Mouse (Mus musculus): ENCODE measurements around the gene Lpcat2b. TPM values are rescaled to one million over a fixed set of nuclear protein-coding genes. Genes with fewer than 3 reads are reported as not detected.

Gene Lpcat2b
- polyA plus RNA-seq, 1 experiment from 2014 or later, result 0.07 TPM

DNA sequence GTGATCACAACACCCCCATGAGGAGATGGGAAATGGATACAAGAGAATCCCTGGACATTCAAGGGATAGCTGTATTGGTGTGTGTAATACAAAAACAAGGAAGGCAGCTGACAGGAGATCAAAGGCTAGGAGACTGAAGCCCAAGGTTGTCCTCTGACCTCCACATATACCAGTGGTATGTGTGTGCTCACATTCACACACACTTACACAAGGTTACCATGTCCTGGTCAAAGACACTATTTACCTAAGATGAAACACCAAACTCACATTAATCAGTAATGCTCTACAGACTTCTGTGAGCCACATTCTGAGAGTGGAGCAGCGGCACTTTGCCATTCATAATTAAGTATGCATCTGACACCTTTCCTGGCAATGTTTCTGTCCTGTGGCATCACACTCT lies 21.0 kb upstream of the Lpcat2b start:
- no peak overlapping the region for H3K27ac ChIP-seq (ENCODE audit: low read depth, low read length)
- WGBS, result 93% methylated on average over 1 of the region's 1 CpGs
- peaks cover under 1% of the 10 kb centered on the region; the same call in 1 of the 2 replicates for H3K27me3 ChIP-seq (ENCODE audit: control insufficient read depth, insufficient read depth, low read length)
- H3K4me1 ChIP-seq (ENCODE audit: control insufficient read depth, insufficient read depth, low read length), result no peaks in the 10 kb centered on the region
- H3K4me2 ChIP-seq (ENCODE audit: low read depth, low read length), result no peak overlapping the region
- ATAC-seq (ENCODE audit: low read depth), result no peak
- no peaks in the 10 kb centered on the region for H3K36me3 ChIP-seq (ENCODE audit: control insufficient read depth, insufficient read depth, low read length)
- no peak overlapping the region for H3K9ac ChIP-seq (replicated peaks; ENCODE audit: low read depth, low read length)
- H3K4me3 ChIP-seq (ENCODE audit: low read depth, low read length), result no peak overlapping the region
- H3K9me3 ChIP-seq (ENCODE audit: control insufficient read depth, low read length), result no peaks in the 10 kb centered on the region

DNA sequence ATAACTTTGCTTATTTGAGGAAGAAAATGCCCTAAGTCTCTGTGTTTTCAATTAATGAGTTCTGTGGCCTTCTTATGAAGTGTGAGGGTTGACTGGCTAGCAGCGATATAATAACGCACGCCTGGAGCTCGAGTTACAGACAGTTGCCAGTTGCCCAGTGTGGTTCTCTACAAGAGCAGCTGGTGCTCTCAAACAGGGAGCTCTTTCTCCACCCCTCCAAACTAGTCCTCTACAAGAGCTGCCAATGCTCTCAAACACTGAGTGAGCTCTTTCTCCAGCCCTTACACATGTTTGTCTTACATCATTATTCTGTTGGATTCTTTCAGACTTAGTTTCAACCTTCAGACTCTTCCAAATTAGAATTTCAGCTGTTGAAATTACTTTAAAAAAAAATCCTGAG lies 20.0 kb upstream of the Lpcat2b start:
- no peaks in the 10 kb centered on the region for H3K4me1 ChIP-seq (ENCODE audit: control insufficient read depth, insufficient read depth, low read length)
- no peak overlapping the region for H3K4me3 ChIP-seq (ENCODE audit: low read depth, low read length)
- no peak overlapping the region for H3K9ac ChIP-seq (replicated peaks; ENCODE audit: low read depth, low read length)
- no peaks in the 10 kb centered on the region for H3K9me3 ChIP-seq (ENCODE audit: control insufficient read depth, low read length)
- H3K36me3 ChIP-seq (ENCODE audit: control insufficient read depth, insufficient read depth, low read length), result no peaks in the 10 kb centered on the region
- no peak overlapping the region for H3K4me2 ChIP-seq (ENCODE audit: low read depth, low read length)
- ATAC-seq (ENCODE audit: low read depth), result no peak
- WGBS, result 78% methylated on average over 4 of the region's 4 CpGs
- H3K27me3 ChIP-seq (ENCODE audit: control insufficient read depth, insufficient read depth, low read length), result no peaks in the 10 kb centered on the region
- no peak overlapping the region for H3K27ac ChIP-seq (ENCODE audit: low read depth, low read length)

DNA sequence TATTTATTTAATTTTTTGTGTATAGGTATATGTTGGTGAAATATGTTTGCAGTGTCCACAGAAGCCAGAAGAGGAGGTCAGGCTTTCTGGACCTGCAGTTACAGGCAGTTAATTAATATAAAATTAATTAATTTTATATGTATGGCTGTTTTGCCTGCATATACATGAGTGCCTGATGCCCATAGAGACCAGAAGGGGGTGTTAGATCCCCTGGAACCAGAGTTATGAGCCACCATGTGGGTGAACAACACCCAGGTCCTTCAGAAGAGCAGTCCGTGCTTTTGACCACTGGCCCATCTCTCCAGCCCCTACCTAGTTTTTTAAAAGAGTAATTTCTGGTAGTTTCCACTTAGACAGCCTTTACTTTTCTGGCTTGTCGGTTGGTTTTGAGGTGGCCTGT lies 19.1 kb upstream of the Lpcat2b start:
- ATAC-seq (ENCODE audit: low read depth), result no peak
- H3K9ac ChIP-seq (replicated peaks; ENCODE audit: low read depth, low read length), result no peak overlapping the region
- WGBS, result 86% methylated on average over 2 of the region's 2 CpGs
- H3K4me2 ChIP-seq (ENCODE audit: low read depth, low read length), result no peak overlapping the region
- H3K36me3 ChIP-seq (ENCODE audit: control insufficient read depth, insufficient read depth, low read length), result no peaks in the 10 kb centered on the region
- no peaks in the 10 kb centered on the region for H3K27me3 ChIP-seq (ENCODE audit: control insufficient read depth, insufficient read depth, low read length)
- no peak overlapping the region for H3K4me3 ChIP-seq (ENCODE audit: low read depth, low read length)
- H3K4me1 ChIP-seq (ENCODE audit: control insufficient read depth, insufficient read depth, low read length), result no peaks in the 10 kb centered on the region
- no peaks in the 10 kb centered on the region for H3K9me3 ChIP-seq (ENCODE audit: control insufficient read depth, low read length)
- H3K27ac ChIP-seq (ENCODE audit: low read depth, low read length), result no peak overlapping the region

DNA sequence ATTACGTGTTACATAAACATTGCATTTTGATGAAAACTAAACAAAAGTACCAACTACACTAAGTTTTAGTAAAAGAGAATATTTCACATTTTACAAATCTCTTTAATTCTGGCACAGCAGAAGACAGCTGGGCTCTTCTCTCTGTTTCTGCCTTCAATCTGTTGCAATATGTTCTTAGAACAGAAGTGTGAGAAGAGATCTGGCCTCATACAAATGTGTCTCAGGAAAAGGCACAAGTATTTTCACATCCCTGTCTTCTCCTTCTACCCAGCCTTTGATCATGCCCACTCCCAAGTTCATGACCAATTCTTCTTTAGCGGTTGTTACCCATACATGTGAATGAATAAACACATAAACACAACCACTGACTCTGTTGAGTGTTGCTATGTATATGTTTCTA lies 16.3 kb upstream of the Lpcat2b start:
- H3K27me3 ChIP-seq (ENCODE audit: control insufficient read depth, insufficient read depth, low read length), result no peaks in the 10 kb centered on the region
- 90% methylated on average over 2 of the region's 2 CpGs for WGBS
- H3K9ac ChIP-seq (replicated peaks; ENCODE audit: low read depth, low read length), result no peak overlapping the region

DNA sequence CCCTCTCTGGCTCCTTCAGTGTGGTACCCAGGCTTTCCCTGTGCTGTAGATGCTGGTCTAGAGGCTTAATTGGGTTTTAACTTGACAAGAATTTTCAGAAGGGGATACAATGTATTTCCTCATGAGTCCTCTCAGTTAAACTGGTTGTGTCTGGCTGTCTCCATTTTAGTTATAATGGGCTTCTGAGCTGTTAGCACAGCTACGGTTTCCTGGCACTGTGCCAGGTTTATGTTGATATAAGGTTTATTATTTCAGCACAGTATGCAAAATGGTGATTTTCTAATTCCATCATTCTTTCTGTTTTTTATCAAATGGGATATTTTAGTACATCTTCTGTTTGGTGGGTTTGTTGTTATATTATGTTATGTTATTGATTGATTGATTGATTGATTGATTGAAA lies 9.7 kb upstream of the Lpcat2b start:
- H3K27me3 ChIP-seq (ENCODE audit: control insufficient read depth, insufficient read depth, low read length), result no peaks in the 10 kb centered on the region
- no peak for ATAC-seq (ENCODE audit: low read depth)
- no peaks in the 10 kb centered on the region for H3K4me1 ChIP-seq (ENCODE audit: control insufficient read depth, insufficient read depth, low read length)
- H3K4me3 ChIP-seq (ENCODE audit: low read depth, low read length), result no peak overlapping the region
- 51% methylated on average over 1 of the region's 1 CpGs for WGBS
- H3K9ac ChIP-seq (replicated peaks; ENCODE audit: low read depth, low read length), result no peak overlapping the region
- H3K4me2 ChIP-seq (ENCODE audit: low read depth, low read length), result no peak overlapping the region
- H3K36me3 ChIP-seq (ENCODE audit: control insufficient read depth, insufficient read depth, low read length), result no peaks in the 10 kb centered on the region
- H3K27ac ChIP-seq (ENCODE audit: low read depth, low read length), result no peak overlapping the region
- H3K9me3 ChIP-seq (ENCODE audit: control insufficient read depth, low read length), result no peaks in the 10 kb centered on the region

More for the DNA sequence above, 16.3 kb upstream of the Lpcat2b start:
- Histone ChIP-seq H3K4me1 (ENCODE audit: control insufficient read depth, insufficient read depth, low read length) (no peaks in the 10 kb centered on the region), H3K36me3 (ENCODE audit: control insufficient read depth, insufficient read depth, low read length) (no peaks in the 10 kb centered on the region), H3K4me2 (ENCODE audit: low read depth, low read length) (no peak overlapping the region), H3K4me3 (ENCODE audit: low read depth, low read length) (no peak overlapping the region), H3K9me3 (ENCODE audit: control insufficient read depth, low read length) (no peaks in the 10 kb centered on the region), H3K27ac (ENCODE audit: low read depth, low read length) (no peak overlapping the region)
- no peak for ATAC-seq (ENCODE audit: low read depth)

DNA sequence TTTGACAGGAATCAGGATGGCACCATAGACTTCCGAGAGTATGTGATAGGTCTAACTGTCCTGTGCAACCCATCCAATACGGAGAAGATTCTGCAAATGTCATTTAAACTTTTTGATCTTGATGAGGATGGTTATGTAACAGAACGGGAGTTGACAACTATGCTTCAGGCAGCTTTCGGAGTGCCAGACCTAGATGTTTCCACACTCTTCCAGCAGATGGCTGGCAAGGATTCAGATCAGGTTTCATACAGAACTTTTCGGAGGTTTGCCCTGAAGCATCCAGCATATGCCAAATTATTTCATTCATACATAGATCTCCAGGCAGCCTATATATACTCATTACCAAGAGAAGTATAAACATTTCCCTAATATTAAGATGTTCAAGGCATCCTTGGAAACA lies 2.7 kb downstream of the Lpcat2b start:
- peaks cover 4% of the 10 kb centered on the region; the same call in 1 of the 2 replicates for H3K4me1 ChIP-seq (ENCODE audit: control insufficient read depth, insufficient read depth, low read length)
- H3K9ac ChIP-seq (replicated peaks; ENCODE audit: low read depth, low read length), result no peak overlapping the region
- H3K27me3 ChIP-seq (ENCODE audit: control insufficient read depth, insufficient read depth, low read length), result no peaks in the 10 kb centered on the region
- H3K36me3 ChIP-seq (ENCODE audit: control insufficient read depth, insufficient read depth, low read length), result no peaks in the 10 kb centered on the region
- no peak overlapping the region for H3K4me2 ChIP-seq (ENCODE audit: low read depth, low read length)
- H3K9me3 ChIP-seq (ENCODE audit: control insufficient read depth, low read length), result no peaks in the 10 kb centered on the region
- no peak overlapping the region for H3K4me3 ChIP-seq (ENCODE audit: low read depth, low read length)
- H3K27ac ChIP-seq (ENCODE audit: low read depth, low read length), result no peak overlapping the region
- no peak for ATAC-seq (ENCODE audit: low read depth)
- 86% methylated on average over 5 of the region's 5 CpGs for WGBS

DNA sequence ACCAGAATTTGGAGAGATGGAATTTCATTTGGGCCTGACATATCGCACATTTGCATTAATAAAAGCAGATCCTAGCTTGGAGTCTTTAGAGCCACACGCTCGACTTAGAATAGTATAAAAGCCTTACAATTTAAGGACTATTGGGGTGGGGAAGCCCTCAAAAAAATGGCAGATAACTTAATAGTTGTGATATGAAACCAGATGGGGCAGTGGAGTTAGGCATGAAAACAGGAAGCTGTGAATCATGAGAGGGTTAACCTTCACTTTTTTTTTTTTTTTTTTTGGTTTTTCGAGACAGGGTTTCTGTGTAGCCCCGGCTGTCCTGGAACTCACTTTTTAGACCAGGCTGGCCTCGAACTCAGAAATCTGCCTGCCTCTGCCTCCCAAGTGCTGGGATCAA lies 4.8 kb downstream of the Lpcat2b start:
- WGBS, result 90% methylated on average over 6 of the region's 6 CpGs
- Histone ChIP-seq H3K4me2 (ENCODE audit: low read depth, low read length) (no peak overlapping the region), H3K27me3 (ENCODE audit: control insufficient read depth, insufficient read depth, low read length) (no peaks in the 10 kb centered on the region), H3K4me1 (ENCODE audit: control insufficient read depth, insufficient read depth, low read length) (peaks cover 4% of the 10 kb centered on the region; the same call in 1 of the 2 replicates), H3K36me3 (ENCODE audit: control insufficient read depth, insufficient read depth, low read length) (no peaks in the 10 kb centered on the region), H3K9ac (replicated peaks; ENCODE audit: low read depth, low read length) (no peak overlapping the region), H3K4me3 (ENCODE audit: low read depth, low read length) (no peak overlapping the region), H3K9me3 (ENCODE audit: control insufficient read depth, low read length) (no peaks in the 10 kb centered on the region), H3K27ac (ENCODE audit: low read depth, low read length) (no peak overlapping the region)
- ATAC-seq (ENCODE audit: low read depth), result no peak

DNA sequence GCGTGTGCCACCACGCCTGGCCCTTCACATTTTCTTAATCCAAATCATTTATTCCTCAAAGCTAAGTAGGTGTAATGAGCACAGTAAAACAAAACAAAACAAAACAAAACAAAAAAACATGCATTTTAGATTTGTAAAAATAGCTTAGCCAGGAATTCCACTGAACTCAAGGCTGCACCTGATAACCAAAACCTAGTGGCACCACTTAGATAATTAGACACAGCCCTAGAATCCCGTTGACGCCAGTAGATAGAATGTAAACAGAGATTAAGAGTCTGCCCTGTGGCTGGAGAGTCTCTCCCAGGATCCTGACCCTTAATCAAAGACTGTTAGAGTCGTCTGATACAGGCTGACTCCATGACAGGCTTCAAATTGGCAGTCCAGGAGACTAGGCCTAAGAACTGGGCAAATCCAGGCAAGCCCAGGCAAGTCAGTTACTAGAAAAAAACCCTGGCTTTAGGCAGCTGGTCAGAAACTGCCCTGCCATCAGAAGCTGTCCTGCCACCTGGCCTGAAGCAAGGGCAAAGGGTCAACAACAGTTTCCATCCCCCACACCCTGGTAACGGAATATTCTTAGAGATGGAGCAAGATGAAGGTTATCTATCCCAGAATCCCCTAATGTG lies 5.3 kb downstream of the Lpcat2b start:
- WGBS, result 87% methylated on average over 6 of the region's 6 CpGs
- no peaks in the 10 kb centered on the region for H3K36me3 ChIP-seq (ENCODE audit: control insufficient read depth, insufficient read depth, low read length)
- no peak overlapping the region for H3K9ac ChIP-seq (replicated peaks; ENCODE audit: low read depth, low read length)
- ATAC-seq (ENCODE audit: low read depth), result no peak
- peaks cover 4% of the 10 kb centered on the region; the same call in 1 of the 2 replicates for H3K4me1 ChIP-seq (ENCODE audit: control insufficient read depth, insufficient read depth, low read length)
- H3K27ac ChIP-seq (ENCODE audit: low read depth, low read length), result no peak overlapping the region
- no peaks in the 10 kb centered on the region for H3K9me3 ChIP-seq (ENCODE audit: control insufficient read depth, low read length)
- H3K4me2 ChIP-seq (ENCODE audit: low read depth, low read length), result no peak overlapping the region
- H3K27me3 ChIP-seq (ENCODE audit: control insufficient read depth, insufficient read depth, low read length), result no peaks in the 10 kb centered on the region
- H3K4me3 ChIP-seq (ENCODE audit: low read depth, low read length), result no peak overlapping the region

DNA sequence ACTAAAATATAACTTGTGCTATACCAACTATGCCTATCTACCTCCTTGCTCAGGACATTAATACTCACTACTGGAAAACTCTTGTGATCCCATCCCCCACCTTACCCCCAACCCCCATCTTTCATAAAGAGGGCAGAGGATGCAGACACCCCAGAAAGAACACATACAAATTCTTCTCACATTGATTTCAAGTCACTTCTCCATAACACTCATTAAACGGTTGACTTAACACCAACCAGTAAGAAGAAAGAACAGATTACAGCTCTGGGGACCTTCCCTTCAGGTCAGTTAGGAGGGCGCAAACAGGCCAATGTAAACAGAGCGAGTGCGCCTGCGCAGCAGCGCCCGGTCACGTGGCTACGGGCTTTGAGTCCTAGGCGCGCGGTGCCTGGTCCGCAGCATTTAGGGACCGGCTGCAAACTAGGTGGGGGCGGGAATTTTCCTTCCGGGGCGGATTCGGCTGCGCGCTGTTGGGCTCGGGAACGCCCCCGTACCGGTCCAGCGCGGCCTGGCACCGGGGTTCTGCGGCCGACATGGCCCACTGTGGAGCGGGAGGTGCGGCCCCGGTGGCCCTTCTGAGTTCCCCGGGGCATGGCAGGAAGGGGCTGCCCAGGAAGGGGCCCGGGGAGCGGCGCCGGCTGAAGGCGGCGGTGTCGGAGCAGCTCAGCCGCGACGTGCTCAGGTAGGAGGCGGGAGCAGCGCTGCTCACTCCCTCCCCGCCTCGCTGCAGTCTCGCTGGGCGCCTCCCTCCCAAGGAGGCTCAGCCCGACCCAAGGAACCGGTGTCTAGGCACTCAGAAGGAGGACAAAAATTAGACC lies 6.3 kb downstream of the Lpcat2b start, which contains the start of gene Btbd8:
Gene Btbd8, plus strand, starts transcription at position 534 of the 818 bp plus-strand sequence.
- Histone ChIP-seq H3K27me3 (ENCODE audit: control insufficient read depth, insufficient read depth, low read length) (no peaks in the 10 kb centered on the region), H3K36me3 (ENCODE audit: control insufficient read depth, insufficient read depth, low read length) (no peaks in the 10 kb centered on the region), H3K27ac (ENCODE audit: low read depth, low read length) (peak within 1 kb of the TSS; percentile 81), H3K4me3 (ENCODE audit: low read depth, low read length) (peak within 1 kb of the TSS; percentile 81), H3K4me2 (ENCODE audit: low read depth, low read length) (peak within 1 kb of the TSS; percentile 62), H3K9ac (replicated peaks; ENCODE audit: low read depth, low read length) (peak within 1 kb of the TSS; percentile 91), H3K9me3 (ENCODE audit: control insufficient read depth, low read length) (no peaks in the 10 kb centered on the region), H3K4me1 (ENCODE audit: control insufficient read depth, insufficient read depth, low read length) (peaks cover 4% of the 10 kb centered on the region; the same call in 1 of the 2 replicates)
- under 1% methylated on average over 51 of the region's 51 CpGs for WGBS
- ATAC-seq (ENCODE audit: low read depth), result peak; percentile 97

All from neural tube, embryonic 14.5 days (tissue).